8 mouse cellular contexts compared by ENCODE assay signal in genomic region chr12:111712476-111712875, GRCm38 (mm10). TPM values are rescaled to one million over a fixed set of nuclear protein-coding genes. Genes with fewer than 3 reads are reported as not detected.
DNase-seq lines count a peak whose midpoint lies in the region; ATAC-seq and TF ChIP-seq lines count a peak whose summit lies in the region.

No protein-coding gene starts in this region.

- H3K4me3 ChIP-seq in E14TG2a.4 (replicated peaks; ENCODE audit: low read length) (peak overlapping the region; percentile 97), myocyte (peak overlapping the region; percentile 45)
- H3K4me3 ChIP-seq in embryonic facial prominence, embryonic 15.5 days (replicated peaks) = peak overlapping the region; percentile 71

- peak overlapping the region; percentile 86 for H3ac ChIP-seq in myocyte (ENCODE audit: control insufficient read depth, insufficient read length)

- peak; percentile 12; the same call in 1 of the 2 replicates for ATAC-seq in embryonic facial prominence, embryonic 15.5 days (ENCODE audit: insufficient number of reproducible peaks, low FRiP score, low TSS enrichment, low read depth)

- intact Hi-C loops in left cerebral cortex, postnatal 14 days (cut with DNase I) = loop anchor here (5.0 kb wide), 1 partner anchor 45 kb away; no protein-coding TSS in a partner anchor

- TF ChIP-seq CTCF in E14TG2a.4 (conservative IDR thresholded peaks at IDR 0.05; ENCODE audit: low read length) = no peak

- H3K27ac ChIP-seq in embryonic facial prominence, embryonic 15.5 days (replicated peaks) = peak overlapping the region; percentile 83

- H3K79me2 ChIP-seq in myocyte (ENCODE audit: control insufficient read depth, insufficient read depth) = peaks cover 48% of the 10 kb centered on the region

- TF ChIP-seq POLR2A in myocyte (IDR thresholded peaks at IDR 0.05; ENCODE audit: insufficient read length, low read depth) = no peak

- H3K36me3 ChIP-seq in E14TG2a.4 (ENCODE audit: insufficient read depth, low read length) (peaks cover 43% of the 10 kb centered on the region), myocyte (ENCODE audit: control insufficient read depth, insufficient read depth) (peaks cover 18% of the 10 kb centered on the region)
- peaks cover 45% of the 10 kb centered on the region for H3K36me3 ChIP-seq in embryonic facial prominence, embryonic 15.5 days

- H3K27me3 ChIP-seq in E14TG2a.4 (ENCODE audit: insufficient read depth, low read length) = peaks cover 8% of the 10 kb centered on the region
- no peaks in the 10 kb centered on the region for H3K27me3 ChIP-seq in embryonic facial prominence, embryonic 15.5 days
- H3K27me3 ChIP-seq in myocyte (ENCODE audit: control insufficient read depth, insufficient read depth, insufficient read length) = no peaks in the 10 kb centered on the region

- peak overlapping the region; percentile 66 for H3K4me2 ChIP-seq in embryonic facial prominence, embryonic 15.5 days (replicated peaks)
- H3K4me2 ChIP-seq in myocyte (ENCODE audit: low read depth) = peak overlapping the region; percentile 69

- DNase-seq in heart, adult 11 months = peak; percentile 93
- no peak for DNase-seq in heart, postnatal 4 days
- DNase-seq in kidney, postnatal 10 days = peak; percentile 50
- no peak for DNase-seq in right cerebral cortex, postnatal 14 days
- DNase-seq in left cerebral cortex, postnatal 14 days (ENCODE audit: low spot score in 2 of 2) = no peak

- peak overlapping the region; percentile 91 for H3K9ac ChIP-seq in embryonic facial prominence, embryonic 15.5 days

- no peaks in the 10 kb centered on the region for H3K9me3 ChIP-seq in E14TG2a.4 (ENCODE audit: low read length)
- no peaks in the 10 kb centered on the region for H3K9me3 ChIP-seq in embryonic facial prominence, embryonic 15.5 days (replicated peaks)

- H3K4me1 ChIP-seq in E14TG2a.4 (replicated peaks; ENCODE audit: low read depth, low read length) = peaks cover 75% of the 10 kb centered on the region
- peaks cover 22% of the 10 kb centered on the region for H3K4me1 ChIP-seq in embryonic facial prominence, embryonic 15.5 days

- WGBS in embryonic facial prominence, embryonic 15.5 days = under 1% methylated on average over 30 of the region's 33 CpGs

TF ChIP-seq in myocyte, 11 proteins besides CTCF, POLR2A, EP300 and RAD21:
- TF ChIP-seq SRF (IDR thresholded peaks at IDR 0.05; ENCODE audit: control insufficient read depth, insufficient read length, low read depth) = no peak
- TF ChIP-seq POLR2AphosphoS2 (IDR thresholded peaks at IDR 0.05; ENCODE audit: insufficient read length, low read depth) = no peak
- no peak for TF ChIP-seq TCF3 (IDR thresholded peaks at IDR 0.05; ENCODE audit: insufficient read length, low read depth)
- TF ChIP-seq USF1 (IDR thresholded peaks at IDR 0.05; ENCODE audit: low read depth) = no peak
- TF ChIP-seq MAX (IDR thresholded peaks at IDR 0.05; ENCODE audit: low read depth) = no peak
- TF ChIP-seq E2F4 (IDR thresholded peaks at IDR 0.05; ENCODE audit: insufficient read depth) = no peak
- no peak for TF ChIP-seq TCF12 (IDR thresholded peaks at IDR 0.05; ENCODE audit: insufficient read depth, poor library complexity, severe bottlenecking)
- no peak for TF ChIP-seq MYOG (IDR thresholded peaks at IDR 0.05; ENCODE audit: control insufficient read depth in 1 of 3, insufficient read depth in 1 of 3, insufficient read length in 2 of 3, low read depth in 2 of 3)
- no peak for TF ChIP-seq CEBPB (IDR thresholded peaks at IDR 0.05; ENCODE audit: insufficient read depth, poor library complexity, severe bottlenecking)
- no peak for TF ChIP-seq MYOD1 (IDR thresholded peaks at IDR 0.05; ENCODE audit: control insufficient read depth in 1 of 3, insufficient read length in 2 of 3, low read depth in 2 of 3)
- no peak for TF ChIP-seq REST (IDR thresholded peaks at IDR 0.05; ENCODE audit: insufficient read depth, insufficient read length)

RNA-seq across cellular contexts. Expression of gene Bag5, which starts 0.6 kb away (rescaled TPM):
- total RNA-seq in heart, postnatal 4 days (2021) = 10 to 100 TPM; 29.3 to 32.6 TPM
- polyA plus RNA-seq in embryonic facial prominence, embryonic 15.5 days (2015; fragmentation: Nextera tagmentation; extraction: Ambion mirVana) = 65.5 and 66.6 TPM in 2 replicates
- 20.3 TPM for polyA plus RNA-seq in myocyte (2012; fragmentation: generic; extraction: Trizol)
- total RNA-seq in left cerebral cortex, postnatal 14 days (2021) = 10 to 100 TPM; 45.7 to 47.0 TPM

RNA-seq across cellular contexts. Expression of gene Apopt1, which starts 0.6 kb away (rescaled TPM):
- 10 to 100 TPM; 40.0 to 42.1 TPM for total RNA-seq in heart, postnatal 4 days (2021)
- polyA plus RNA-seq in embryonic facial prominence, embryonic 15.5 days (2015; fragmentation: Nextera tagmentation; extraction: Ambion mirVana) = 52.6 and 55.7 TPM in 2 replicates
- polyA plus RNA-seq in myocyte (2012; fragmentation: generic; extraction: Trizol) = 54.6 TPM
- 10 to 100 TPM; 39.4 to 44.3 TPM for total RNA-seq in left cerebral cortex, postnatal 14 days (2021)

RNA-seq across cellular contexts. Expression of gene Trmt61a, which starts 34.6 kb away (rescaled TPM):
- total RNA-seq in heart, postnatal 4 days (2021) = 1 to 10 TPM; 9.4 to 9.8 TPM
- 13.3 and 15.4 TPM in 2 replicates for polyA plus RNA-seq in embryonic facial prominence, embryonic 15.5 days (2015; fragmentation: Nextera tagmentation; extraction: Ambion mirVana)
- polyA plus RNA-seq in myocyte (2012; fragmentation: generic; extraction: Trizol) = 17.7 TPM
- total RNA-seq in left cerebral cortex, postnatal 14 days (2021) = 10 to 100 TPM; 18.9 to 19.7 TPM

RNA-seq across cellular contexts. Expression of gene Ckb, which starts 40.3 kb away (rescaled TPM):
- 100 to 1,000 TPM; 165 to 181 TPM for total RNA-seq in heart, postnatal 4 days (2021)
- polyA plus RNA-seq in embryonic facial prominence, embryonic 15.5 days (2015; fragmentation: Nextera tagmentation; extraction: Ambion mirVana) = 247 and 255 TPM in 2 replicates
- polyA plus RNA-seq in myocyte (2012; fragmentation: generic; extraction: Trizol) = 670 TPM
- total RNA-seq in left cerebral cortex, postnatal 14 days (2021) = 1,000 to 10,000 TPM; 1,395 to 1,474 TPM

RNA-seq across cellular contexts. Expression of gene Klc1, which starts 46.2 kb away (rescaled TPM):
- 100 to 1,000 TPM; 159 to 169 TPM for total RNA-seq in heart, postnatal 4 days (2021)
- 124 and 126 TPM in 2 replicates for polyA plus RNA-seq in embryonic facial prominence, embryonic 15.5 days (2015; fragmentation: Nextera tagmentation; extraction: Ambion mirVana)
- polyA plus RNA-seq in myocyte (2012; fragmentation: generic; extraction: Trizol) = 252 TPM
- 100 to 1,000 TPM; 856 to 890 TPM for total RNA-seq in left cerebral cortex, postnatal 14 days (2021)

Comparison
In these comparisons a context has a peak if more than half of its experiments do, and no peak if none do; other contexts are left out.
1. DNase-seq: peak in heart, adult 11 months (single experiment) and kidney, postnatal 10 days (single experiment); none in heart, postnatal 4 days (single experiment), right cerebral cortex, postnatal 14 days (single experiment) and left cerebral cortex, postnatal 14 days (0 of 2).
2. H3K4me3 ChIP-seq: peak in every context shown above with its lines; median percentile 97 in E14TG2a.4; 71 in embryonic facial prominence, embryonic 15.5 days; 45 in myocyte.